Mouse (Mus musculus) forebrain, embryonic 15.5 days (tissue): Measurements from ENCODE around the gene Pck1. TPM values are rescaled to one million over a fixed set of nuclear protein-coding genes. Genes with fewer than 3 reads are reported as not detected.

Experiments used
- ATAC-seq: fragments of 200-750 bp; cut with Nextera tagmentation; replicated peaks from 2 replicates; pipeline ENCODE4 v1.8.0; 2017; ENCODE audit warnings: mild to moderate bottlenecking, moderate TSS enrichment, moderate library complexity
- H3K27ac ChIP-seq: fragments of 300-500 bp; sonication (generic); replicated peaks from 2 replicates; pipeline ENCODE4 v1.5.1; 2015; ENCODE audit warnings: mild to moderate bottlenecking, inconsistent platforms
- H3K27me3 ChIP-seq: fragments of 300-500 bp; sonication (generic); 2 replicates; pipeline ENCODE4 v1.6.1; 2015; ENCODE audit warnings: inconsistent platforms
- H3K36me3 ChIP-seq: fragments of 300-500 bp; sonication (generic); 2 replicates; pipeline ENCODE4 v1.6.1; 2015; ENCODE audit warnings: mild to moderate bottlenecking, inconsistent platforms
- H3K4me1 ChIP-seq: fragments of 300-500 bp; sonication (generic); 2 replicates; pipeline ENCODE4 v1.6.1; 2015; ENCODE audit warnings: inconsistent platforms
- H3K4me2 ChIP-seq: fragments of 300-500 bp; sonication (generic); replicated peaks from 2 replicates; pipeline ENCODE4 v1.6.1; 2015; ENCODE audit warnings: mild to moderate bottlenecking, inconsistent platforms
- H3K4me3 ChIP-seq: fragments of 300-500 bp; sonication (generic); 2 replicates; pipeline ENCODE4 v1.5.1; 2015; ENCODE audit warnings: mild to moderate bottlenecking, inconsistent platforms
- H3K9ac ChIP-seq: fragments of 300-500 bp; sonication (generic); replicated peaks from 2 replicates; pipeline ENCODE4 v1.6.1; 2015; ENCODE audit warnings: mild to moderate bottlenecking, inconsistent platforms
- H3K9me3 ChIP-seq: fragments of 300-500 bp; sonication (generic); 2 replicates; pipeline ENCODE4 v1.6.1; 2016; ENCODE audit warnings: inconsistent platforms
- WGBS: fragments of 180-500 bp; shearing (Covaris S2); methylation state at CpG from one replicate; pipeline ENCODE4 v1.1.7; 2015; ENCODE audit warnings: mixed read lengths; 5-methylcytosine and 5-hydroxymethylcytosine counted together
- polyA plus RNA-seq: library from polyadenylated mRNA; unstranded; fragments of >200 nt; fragmentation: Nextera tagmentation; extraction: Ambion mirVana; gene quantifications from 2 replicates; pipeline ENCODE4 v1.2.1, GENCODE M21; 2015

Pck1 gene
- polyA plus RNA-seq, 1 experiment from 2014 or later: not detected

DNA sequence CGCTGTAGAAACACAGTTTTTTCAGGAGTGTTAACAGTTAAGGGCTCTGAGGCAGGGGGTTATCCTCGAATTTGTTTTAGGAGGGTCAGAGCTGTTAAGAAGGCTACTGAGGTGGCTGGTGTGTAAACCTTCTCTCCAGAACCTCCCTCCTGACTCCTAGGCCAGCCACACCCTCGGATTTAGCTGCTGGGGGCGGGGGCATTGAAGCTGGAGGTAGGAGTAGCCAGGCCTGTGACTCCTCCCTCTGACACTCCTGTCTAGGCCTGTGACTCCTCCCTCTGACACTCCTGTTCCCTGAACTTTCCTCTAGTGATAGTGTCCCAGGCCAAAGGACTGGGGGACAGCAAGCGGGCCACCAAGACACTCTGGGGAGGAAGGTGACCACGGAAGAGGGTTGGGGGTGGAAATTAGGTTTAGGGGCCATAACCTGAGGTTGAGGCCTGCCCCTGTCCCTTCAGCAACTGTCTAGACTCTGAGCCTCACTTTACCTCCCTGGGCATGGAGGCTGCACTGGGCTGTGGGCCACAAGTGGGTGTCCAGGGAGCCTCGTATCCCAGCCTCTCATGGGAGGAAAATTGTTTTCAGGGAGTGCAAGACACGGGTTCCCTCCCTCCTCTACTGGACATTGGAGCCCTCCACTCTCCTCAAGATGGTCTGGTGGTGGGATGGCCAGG lies 34.5 kb downstream of the Pck1 start:
- Histone ChIP-seq H3K27me3 (no peaks in the 10 kb centered on the region), H3K4me3 (no peak overlapping the region), H3K27ac (no peak overlapping the region), H3K4me1 (no peaks in the 10 kb centered on the region), H3K36me3 (no peaks in the 10 kb centered on the region), H3K4me2 (no peak overlapping the region), H3K9ac (no peak overlapping the region), H3K9me3 (no peaks in the 10 kb centered on the region)
- WGBS: 35% methylated on average over 8 of the region's 8 CpGs
- ATAC-seq: no peak

DNA sequence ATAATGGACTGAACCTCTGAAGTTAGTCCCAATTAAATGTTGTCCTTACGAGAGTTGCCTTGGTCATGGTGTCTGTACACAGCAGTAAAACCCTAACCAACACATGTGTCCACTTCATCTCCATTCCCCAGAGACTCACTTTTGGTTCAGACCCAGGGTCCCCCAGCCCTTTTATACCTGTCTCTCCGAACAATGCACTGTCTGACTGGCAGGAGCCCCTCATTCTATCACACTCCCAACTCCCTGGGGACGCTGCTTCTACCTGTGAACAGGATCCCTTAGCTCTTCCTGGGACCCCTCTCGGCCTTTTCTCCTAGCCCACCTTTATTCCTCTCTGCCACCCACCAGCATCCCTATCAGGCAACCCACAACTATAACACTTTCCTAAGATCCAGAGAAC lies 41.9 kb downstream of the Pck1 start:
- Histone ChIP-seq H3K36me3 (no peaks in the 10 kb centered on the region), H3K9me3 (peaks cover 8% of the 10 kb centered on the region; the same call in 1 of the 2 replicates), H3K27me3 (no peaks in the 10 kb centered on the region), H3K27ac (no peak overlapping the region), H3K4me1 (no peaks in the 10 kb centered on the region), H3K9ac (no peak overlapping the region), H3K4me2 (no peak overlapping the region), H3K4me3 (no peak overlapping the region)
- WGBS: 87% methylated on average over 4 of the region's 4 CpGs
- ATAC-seq: no peak

GRCm38 (mm10) chr2:173202924-173203689 lies 50.3 kb downstream of the Pck1 start:
- Histone ChIP-seq H3K27me3 (no peaks in the 10 kb centered on the region), H3K36me3 (no peaks in the 10 kb centered on the region), H3K9ac (no peak overlapping the region), H3K9me3 (peaks cover 3% of the 10 kb centered on the region; the same call in 1 of the 2 replicates), H3K27ac (no peak overlapping the region), H3K4me2 (no peak overlapping the region), H3K4me1 (no peaks in the 10 kb centered on the region), H3K4me3 (no peak overlapping the region)
- 85% methylated on average over 19 of the region's 19 CpGs for WGBS
- no peak for ATAC-seq

- Histone ChIP-seq H3K9me3 (peaks cover 3% of the 10 kb centered on the region; the same call in 1 of the 2 replicates), H3K4me3 (no peak overlapping the region), H3K27me3 (no peaks in the 10 kb centered on the region), H3K4me2 (no peak overlapping the region), H3K27ac (no peak overlapping the region), H3K4me1 (no peaks in the 10 kb centered on the region), H3K36me3 (no peaks in the 10 kb centered on the region), H3K9ac (no peak overlapping the region)
- no peak for ATAC-seq
- 82% methylated on average over 3 of the region's 3 CpGs for WGBS
These were observed 50.9 kb downstream of the Pck1 start for GRCm38 (mm10) chr2:173203726-173204125.

- no peak overlapping the region for H3K4me2 ChIP-seq
- 58% methylated on average over 4 of the region's 4 CpGs for WGBS
These were observed 51.8 kb downstream of the Pck1 start for GRCm38 (mm10) chr2:173204671-173205070.

GRCm38 (mm10) chr2:173205563-173206099 lies 52.8 kb downstream of the Pck1 start:
- H3K9me3 ChIP-seq: no peaks in the 10 kb centered on the region
- no peak overlapping the region for H3K9ac ChIP-seq
- no peak for ATAC-seq
- no peak overlapping the region for H3K4me2 ChIP-seq
- H3K36me3 ChIP-seq: no peaks in the 10 kb centered on the region
- H3K4me3 ChIP-seq: no peak overlapping the region
- no peaks in the 10 kb centered on the region for H3K27me3 ChIP-seq
- no peak overlapping the region for H3K27ac ChIP-seq
- no peaks in the 10 kb centered on the region for H3K4me1 ChIP-seq
- 95% methylated on average over 14 of the region's 14 CpGs for whole genome bisulfite sequencing

More at GRCm38 (mm10) chr2:173204671-173205070, 51.8 kb downstream of the Pck1 start:
- Histone ChIP-seq H3K27me3 (no peaks in the 10 kb centered on the region), H3K4me1 (no peaks in the 10 kb centered on the region), H3K9me3 (no peaks in the 10 kb centered on the region), H3K9ac (no peak overlapping the region), H3K4me3 (no peak overlapping the region), H3K27ac (no peak overlapping the region), H3K36me3 (no peaks in the 10 kb centered on the region)
- ATAC-seq: no peak

- H3K4me1 ChIP-seq: no peaks in the 10 kb centered on the region
- H3K27ac ChIP-seq: no peak overlapping the region
- no peaks in the 10 kb centered on the region for H3K9me3 ChIP-seq
- no peak for ATAC-seq
- no peaks in the 10 kb centered on the region for H3K27me3 ChIP-seq
- no peak overlapping the region for H3K4me3 ChIP-seq
- H3K4me2 ChIP-seq: no peak overlapping the region
- 96% methylated on average over 3 of the region's 3 CpGs for WGBS
- no peak overlapping the region for H3K9ac ChIP-seq
- no peaks in the 10 kb centered on the region for H3K36me3 ChIP-seq
These were observed 54.2 kb downstream of the Pck1 start for GRCm38 (mm10) chr2:173207051-173207450.

Other genes with a start within 250 kb of the Pck1 start
- gene Bmp7, start 212.7 kb upstream of the Pck1 start, polyA plus RNA-seq: 8.4 and 9.5 TPM in 2 replicates
- gene Spo11, start 175.3 kb upstream of the Pck1 start, polyA plus RNA-seq: 0.46 and 0.97 TPM in 2 replicates
- gene Rae1, start 152.9 kb upstream of the Pck1 start, polyA plus RNA-seq: 162 and 163 TPM in 2 replicates
- gene Rbm38, start 132.6 kb upstream of the Pck1 start, polyA plus RNA-seq: 24.0 and 27.4 TPM in 2 replicates
- 0.06 TPM in 1 of 2 replicates, not detected in the other for gene Ctcfl, start 33.5 kb upstream of the Pck1 start, polyA plus RNA-seq
- 0.11 and 0.23 TPM in 2 replicates for gene Zbp1, start 65.9 kb downstream of the Pck1 start, polyA plus RNA-seq
- gene Pmepa1, start 123.5 kb downstream of the Pck1 start, polyA plus RNA-seq: 6.8 and 7.5 TPM in 2 replicates